Mouse (Mus musculus): ENCODE results near the gene Jade2.
"Not testable (repeated sequence)": the region's sequence is repeated elsewhere in the genome, so short reads cannot be mapped to it uniquely, and the experiment has no call there.

The Jade2 gene

GRCm38 (mm10) chr11:51831962-51832909, 25.2 kb downstream of the Jade2 start:
- DNase-seq = peak; percentile 31

DNA sequence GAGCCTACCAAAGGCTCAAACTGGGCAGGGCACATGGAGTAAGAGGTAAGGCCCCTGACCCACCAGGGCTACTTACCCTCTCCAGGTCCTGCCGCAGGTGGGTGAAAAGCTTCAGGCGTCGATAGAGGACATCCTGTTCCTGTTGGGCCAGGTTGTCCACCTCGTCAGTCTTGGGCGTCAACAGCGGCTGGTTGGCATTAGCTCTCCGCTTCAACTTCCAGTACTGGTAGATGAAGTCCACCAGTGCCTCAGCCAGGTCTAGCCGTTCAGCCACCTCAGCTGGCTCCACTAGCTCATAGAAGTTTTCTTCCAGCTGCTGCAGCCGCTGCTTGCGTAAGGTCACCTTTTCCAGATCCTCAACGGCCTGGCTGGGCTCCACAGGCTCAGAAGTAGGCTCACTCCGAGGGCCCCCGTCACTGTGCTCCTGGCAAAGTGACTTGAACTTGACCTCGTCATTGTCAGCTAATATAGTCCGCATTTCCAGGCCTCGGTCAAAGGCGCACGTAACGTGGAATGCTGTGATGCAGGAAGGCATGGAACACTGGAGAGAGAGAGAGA, 32.5 kb downstream of the Jade2 start:
- no peak for DNase-seq

- no peak for DNase-seq
These were observed 33.3 kb downstream of the Jade2 start for GRCm38 (mm10) chr11:51823963-51824753.

DNA sequence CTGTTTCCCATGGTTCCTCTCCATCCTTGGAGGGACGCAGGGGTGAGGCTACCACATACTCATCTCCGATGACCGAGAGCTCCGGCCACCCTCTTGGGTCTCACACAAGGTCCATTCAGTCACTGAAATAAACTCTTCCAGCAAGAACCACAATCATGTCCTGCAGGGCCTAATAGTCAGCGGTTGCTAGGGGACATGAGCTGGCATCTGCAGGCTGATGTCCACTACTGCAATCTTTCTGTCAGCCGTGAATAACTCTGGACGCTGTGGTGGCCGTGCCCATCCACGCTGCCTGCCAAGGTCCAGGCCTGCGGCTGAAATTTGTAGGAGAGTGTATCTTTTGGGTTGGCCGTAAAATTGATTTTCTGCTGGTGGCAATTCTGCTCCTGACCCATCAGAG, 34.2 kb downstream of the Jade2 start:
- no peak for DNase-seq

DNA sequence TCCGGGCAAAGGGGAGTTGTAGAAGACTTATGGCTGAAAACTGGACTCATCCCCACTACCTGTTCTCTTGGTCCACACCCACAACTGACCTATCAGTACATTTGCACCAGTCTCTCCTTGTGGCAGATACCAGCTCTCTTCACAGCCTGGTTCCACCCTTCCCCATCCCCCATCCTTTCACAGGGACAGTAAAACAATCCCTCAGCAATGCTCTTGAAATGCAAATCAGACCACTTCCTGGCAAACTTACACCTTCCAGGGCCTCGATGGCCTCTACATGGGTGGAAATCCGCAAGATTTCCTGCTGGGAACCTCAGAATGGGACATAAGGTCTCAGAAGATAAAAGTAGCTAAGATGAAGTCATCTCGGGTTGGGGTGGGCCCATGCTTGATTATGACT, 34.7 kb downstream of the Jade2 start:
- DNase-seq = no peak

GRCm38 (mm10) chr11:51820861-51821260, 36.6 kb downstream of the Jade2 start:
- DNase-seq = peak; percentile 72

DNA sequence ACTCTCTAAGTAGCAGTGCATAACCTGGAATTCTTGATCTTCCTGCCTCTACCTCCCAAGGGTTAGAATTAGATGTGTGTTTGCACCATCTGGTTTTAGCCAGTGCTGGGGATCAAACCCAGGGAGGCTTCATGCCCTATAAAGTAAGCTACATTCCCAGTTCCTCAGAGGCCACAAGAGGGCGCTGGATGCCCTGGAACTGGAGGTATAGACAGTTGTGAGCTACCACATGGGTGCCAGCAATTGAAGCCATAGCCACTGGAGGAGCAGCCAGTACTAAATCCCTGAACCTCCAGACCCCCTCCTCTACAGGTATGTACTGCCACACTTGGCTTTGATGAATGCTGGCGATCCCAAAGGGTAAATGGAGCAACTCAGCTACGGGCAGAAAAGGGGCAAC, 37.5 kb downstream of the Jade2 start:
- DNase-seq = peak; percentile 47

- no peak for DNase-seq
These were observed 38.6 kb downstream of the Jade2 start for GRCm38 (mm10) chr11:51818837-51819236.

- peak; percentile 84 for DNase-seq
These were observed 39.7 kb downstream of the Jade2 start for GRCm38 (mm10) chr11:51817756-51818155.

- DNase-seq = no peak
These were observed 45.4 kb downstream of the Jade2 start for GRCm38 (mm10) chr11:51812022-51812546.

DNA sequence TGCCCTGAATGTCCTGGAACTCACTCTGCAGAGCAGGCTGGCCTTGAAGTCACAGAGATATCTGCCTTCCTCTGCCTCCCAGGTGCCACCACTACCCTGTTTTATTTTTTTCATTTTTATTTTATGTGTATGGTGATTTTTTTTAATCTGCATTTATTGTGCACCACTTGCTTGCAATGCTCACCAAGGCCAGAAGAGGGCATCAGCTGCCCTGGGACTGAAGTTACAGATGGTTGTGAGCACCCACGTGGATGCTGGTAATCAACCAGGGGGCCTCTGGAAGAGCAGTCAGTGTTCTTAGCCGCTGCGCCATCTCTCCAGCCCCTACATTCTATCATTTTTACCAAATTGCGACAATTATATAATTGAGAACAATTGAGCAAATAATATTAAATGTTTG, 46.2 kb downstream of the Jade2 start:
- DNase-seq = no peak

GRCm38 (mm10) chr11:51809632-51810224, 47.7 kb downstream of the Jade2 start:
- DNase-seq = peak; percentile 61

- no peak for DNase-seq
These were observed 50.2 kb downstream of the Jade2 start for GRCm38 (mm10) chr11:51807108-51807879.

DNA sequence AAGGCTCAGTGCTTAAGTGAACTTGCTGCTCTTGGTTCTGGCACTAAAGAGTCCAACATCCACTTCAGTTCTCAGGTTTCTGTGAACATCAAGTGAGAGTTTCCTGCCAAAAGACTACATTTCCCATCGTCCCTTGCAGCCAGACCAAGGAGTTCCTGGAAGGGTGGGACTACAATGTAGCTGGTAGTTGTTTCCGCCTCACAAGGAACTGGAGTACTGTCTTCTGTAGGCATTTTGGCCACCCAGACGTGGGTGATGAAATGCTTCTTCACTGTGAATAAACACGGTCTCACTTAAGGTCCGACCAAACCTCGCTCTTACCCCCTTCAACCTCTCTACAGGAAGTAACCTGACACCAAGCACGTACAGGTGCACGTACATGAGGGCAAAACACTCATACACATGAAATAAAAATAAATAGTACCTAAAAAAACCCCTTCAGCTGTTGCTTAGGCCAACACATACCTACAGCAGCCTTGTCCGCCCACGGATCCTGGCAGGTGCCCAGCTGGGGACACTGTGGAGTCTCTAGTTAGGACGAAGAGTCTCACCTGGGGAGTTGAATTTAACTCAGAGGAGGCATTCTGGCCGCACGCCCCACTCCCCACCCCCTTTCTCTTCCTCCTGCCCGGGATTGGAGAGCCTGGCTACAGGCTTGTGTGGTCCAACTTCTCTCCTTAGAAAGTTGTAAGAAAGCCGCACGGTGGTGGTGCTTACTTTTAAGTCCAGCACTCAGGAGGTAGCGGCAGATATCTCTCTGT, 52.1 kb downstream of the Jade2 start:
- peak; percentile 89 for DNase-seq

- DNase-seq = no peak
These were observed 56.7 kb downstream of the Jade2 start for GRCm38 (mm10) chr11:51800634-51801325.

DNA sequence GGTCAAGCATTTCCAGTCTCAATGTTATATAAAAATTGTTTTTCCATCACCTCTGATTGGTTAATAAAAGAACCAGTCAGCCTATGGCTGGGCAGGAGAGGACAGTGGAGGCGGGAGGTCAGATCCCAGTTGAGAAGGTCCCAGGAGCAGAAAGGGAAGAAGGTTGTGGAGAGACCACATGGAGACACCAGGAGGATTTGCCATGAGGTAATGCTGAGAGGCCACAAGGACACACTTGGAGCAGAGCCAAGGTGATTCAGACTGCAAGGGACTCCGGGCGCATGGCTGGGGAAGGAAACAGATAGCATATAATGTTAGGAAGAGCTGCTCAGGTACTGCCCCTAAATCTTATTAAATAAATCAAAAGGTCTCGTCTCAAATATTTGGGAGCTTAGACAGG, 61.2 kb downstream of the Jade2 start:
- DNase-seq = peak; percentile 8

DNA sequence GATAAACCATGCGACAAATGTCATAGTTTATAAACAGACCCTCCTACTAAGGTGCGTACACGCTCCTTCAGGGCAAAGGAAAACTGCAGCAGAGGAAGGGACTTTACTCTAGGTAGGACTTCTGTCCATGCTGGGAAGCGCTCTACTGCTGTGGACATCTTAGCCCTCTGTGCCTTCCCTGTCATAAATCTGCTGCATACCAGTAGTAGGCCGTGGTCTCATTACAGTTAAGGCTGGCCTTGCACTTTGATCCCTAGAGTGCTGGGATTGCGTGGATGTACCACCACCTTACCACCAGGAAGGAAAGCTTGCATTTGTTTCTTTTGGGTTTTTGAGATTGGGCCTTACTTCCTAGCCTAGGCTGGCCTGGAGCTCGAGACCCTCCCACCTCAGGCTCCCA, 66.8 kb downstream of the Jade2 start:
- DNase-seq = no peak

- not testable (repeated sequence) for DNase-seq
These were observed 67.7 kb downstream of the Jade2 start for GRCm38 (mm10) chr11:51789735-51790134.

DNA sequence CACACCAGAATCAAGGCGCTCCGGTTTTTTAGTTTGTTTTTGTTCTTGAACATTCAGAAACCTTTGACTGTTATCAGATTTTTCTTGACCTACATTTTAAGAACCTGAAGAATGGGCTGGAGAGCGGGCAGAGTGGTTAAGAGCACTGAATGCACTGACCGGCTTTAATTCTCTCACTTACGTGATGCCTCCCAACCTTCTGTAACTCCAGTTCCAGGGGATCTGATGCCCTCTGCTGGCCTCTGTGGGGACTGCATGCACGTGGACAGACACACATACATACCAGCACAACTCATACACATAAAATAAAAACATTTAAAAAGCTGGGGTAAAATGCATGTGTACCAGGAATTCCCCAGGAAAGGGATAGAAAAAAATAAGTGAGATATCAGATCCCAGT, 71.5 kb downstream of the Jade2 start:
- peak; percentile 33 for DNase-seq

GRCm38 (mm10) chr11:51782721-51783120, 74.7 kb downstream of the Jade2 start:
- DNase-seq = no peak

All from retina, postnatal 1 day (tissue).